Mouse (Mus musculus): ENCODE measurements at regions not wholly inside any gene's neighbourhood (a gene's known extent, or its start where the extent isn't known, plus 50 kb on each side); places are given as distances from the start of the nearest gene placed in this dataset.

GRCm38 (mm10) chr7:68907867-68908266 lies 158.8 kb upstream of the Arrdc4 start:
- TF ChIP-seq POLR2A (IDR thresholded peaks at IDR 0.05; ENCODE audit: low read depth, low read length) (no peak), CTCF (conservative IDR thresholded peaks at IDR 0.05; ENCODE audit: insufficient read depth, insufficient read length, low read depth, low read length) (no peak)
- DNase-seq = no peak
- 85% methylated on average over 7 of the region's 7 CpGs for whole genome bisulfite sequencing
- H3K4me1 ChIP-seq (ENCODE audit: control insufficient read depth, insufficient read depth, low read length) = no peaks in the 10 kb centered on the region
- H3K36me3 ChIP-seq (ENCODE audit: control insufficient read depth, insufficient read depth, low read length) = no peaks in the 10 kb centered on the region
- H3K4me3 ChIP-seq (ENCODE audit: insufficient read depth, low read depth, low read length) = no peak overlapping the region
- H3K27ac ChIP-seq (ENCODE audit: insufficient read depth, low read depth, low read length) = no peak overlapping the region
- H3K27me3 ChIP-seq (replicated peaks; ENCODE audit: control insufficient read depth, insufficient read depth, low read length) = no peaks in the 10 kb centered on the region

DNA sequence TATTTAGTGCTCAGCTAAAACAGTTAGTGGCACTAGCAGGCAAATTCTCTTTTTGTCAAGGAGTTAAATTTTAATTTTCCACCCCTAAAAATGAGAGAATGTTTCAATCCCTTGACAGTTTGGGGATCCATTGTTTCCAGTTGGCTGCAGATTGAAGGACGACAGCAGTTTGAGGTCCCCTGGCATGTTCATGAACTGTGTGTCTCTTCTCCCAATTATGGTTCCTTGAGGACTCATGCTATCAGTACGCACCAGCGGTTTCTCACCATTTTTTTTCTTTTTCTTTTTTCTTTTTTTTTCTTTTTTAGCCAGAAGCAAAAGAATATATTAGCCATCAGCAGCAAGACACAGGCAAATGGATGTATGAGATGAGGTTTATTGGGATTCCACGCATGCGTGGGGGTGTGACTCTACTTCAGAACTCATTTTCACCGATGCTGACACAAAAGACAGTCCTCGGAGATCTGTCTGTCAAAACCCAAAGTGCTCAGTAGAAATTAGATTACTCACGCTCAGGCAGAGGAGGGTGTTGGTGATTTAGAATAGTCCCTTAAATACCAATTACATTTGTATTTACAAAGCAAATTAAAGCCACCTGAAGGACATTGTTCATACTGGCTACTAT lies 157.8 kb upstream of the Arrdc4 start:
- H3K4me1 ChIP-seq (ENCODE audit: control insufficient read depth, insufficient read depth, low read length) = no peaks in the 10 kb centered on the region
- no peaks in the 10 kb centered on the region for H3K36me3 ChIP-seq (ENCODE audit: control insufficient read depth, insufficient read depth, low read length)
- TF ChIP-seq CTCF (conservative IDR thresholded peaks at IDR 0.05; ENCODE audit: insufficient read depth, insufficient read length, low read depth, low read length) (no peak), POLR2A (IDR thresholded peaks at IDR 0.05; ENCODE audit: low read depth, low read length) (no peak)
- H3K27ac ChIP-seq (ENCODE audit: insufficient read depth, low read depth, low read length) = no peak overlapping the region
- no peak overlapping the region for H3K4me3 ChIP-seq (ENCODE audit: insufficient read depth, low read depth, low read length)
- H3K27me3 ChIP-seq (replicated peaks; ENCODE audit: control insufficient read depth, insufficient read depth, low read length) = no peaks in the 10 kb centered on the region
- WGBS = 72% methylated on average over 8 of the region's 8 CpGs
- no peak for DNase-seq

DNA sequence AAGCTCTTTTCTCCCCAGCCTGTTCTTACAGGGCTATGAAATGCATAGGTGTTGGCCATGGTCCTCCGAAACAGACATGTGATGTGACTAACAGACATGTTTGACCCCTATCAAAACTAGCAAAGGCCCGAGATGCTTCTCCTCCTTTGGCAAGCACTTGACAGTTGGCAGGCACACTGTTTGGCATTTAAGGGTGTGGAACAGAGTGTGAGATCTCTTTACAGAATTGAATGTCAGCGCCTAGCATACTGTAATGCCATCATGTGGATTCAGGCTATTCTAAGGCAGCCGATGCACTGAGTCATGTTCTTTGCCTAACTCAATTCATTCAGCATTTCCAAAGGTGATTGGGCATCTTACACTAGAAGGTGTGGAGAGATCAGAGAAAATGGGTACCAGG lies 156.8 kb upstream of the Arrdc4 start:
- no peaks in the 10 kb centered on the region for H3K4me1 ChIP-seq (ENCODE audit: control insufficient read depth, insufficient read depth, low read length)
- no peaks in the 10 kb centered on the region for H3K36me3 ChIP-seq (ENCODE audit: control insufficient read depth, insufficient read depth, low read length)
- no peak for TF ChIP-seq POLR2A (IDR thresholded peaks at IDR 0.05; ENCODE audit: low read depth, low read length)
- no peak overlapping the region for H3K27ac ChIP-seq (ENCODE audit: insufficient read depth, low read depth, low read length)
- no peak for DNase-seq
- H3K4me3 ChIP-seq (ENCODE audit: insufficient read depth, low read depth, low read length) = no peak overlapping the region
- no peaks in the 10 kb centered on the region for H3K27me3 ChIP-seq (replicated peaks; ENCODE audit: control insufficient read depth, insufficient read depth, low read length)
- 94% methylated on average over 4 of the region's 4 CpGs for WGBS

DNA sequence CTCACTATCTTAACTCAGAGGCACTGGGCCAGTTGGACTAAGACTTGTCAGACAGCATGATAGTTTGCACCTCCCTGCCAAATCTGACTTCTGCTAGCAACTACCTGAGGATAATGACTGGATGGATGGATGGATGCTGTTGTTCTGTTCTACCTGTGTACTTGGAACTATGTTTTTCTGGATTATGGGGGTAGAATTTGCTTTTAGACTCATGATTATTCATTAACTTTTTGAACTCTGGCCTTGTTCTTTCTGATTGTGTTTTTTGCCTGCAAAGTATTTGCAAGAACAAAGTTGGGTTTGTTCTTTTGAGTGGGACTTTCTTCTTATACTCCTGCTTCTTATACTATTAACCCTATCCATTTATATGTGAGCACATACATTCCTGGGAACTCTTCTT lies 137.1 kb upstream of the Arrdc4 start:
- no peaks in the 10 kb centered on the region; the same call in 1 of the 2 replicates for H3K27me3 ChIP-seq (replicated peaks; ENCODE audit: control insufficient read depth, insufficient read depth, low read length)
- no peak overlapping the region for H3K27ac ChIP-seq (ENCODE audit: insufficient read depth, low read depth, low read length)
- DNase-seq = peak; percentile 59
- no peaks in the 10 kb centered on the region for H3K36me3 ChIP-seq (ENCODE audit: control insufficient read depth, insufficient read depth, low read length)
- no peak overlapping the region for H3K4me3 ChIP-seq (ENCODE audit: insufficient read depth, low read depth, low read length)
- peaks cover 3% of the 10 kb centered on the region; the same call in 1 of the 2 replicates for H3K4me1 ChIP-seq (ENCODE audit: control insufficient read depth, insufficient read depth, low read length)
- TF ChIP-seq POLR2A (IDR thresholded peaks at IDR 0.05; ENCODE audit: low read depth, low read length) = no peak
- no peak for TF ChIP-seq CTCF (conservative IDR thresholded peaks at IDR 0.05; ENCODE audit: insufficient read depth, insufficient read length, low read depth, low read length)

DNA sequence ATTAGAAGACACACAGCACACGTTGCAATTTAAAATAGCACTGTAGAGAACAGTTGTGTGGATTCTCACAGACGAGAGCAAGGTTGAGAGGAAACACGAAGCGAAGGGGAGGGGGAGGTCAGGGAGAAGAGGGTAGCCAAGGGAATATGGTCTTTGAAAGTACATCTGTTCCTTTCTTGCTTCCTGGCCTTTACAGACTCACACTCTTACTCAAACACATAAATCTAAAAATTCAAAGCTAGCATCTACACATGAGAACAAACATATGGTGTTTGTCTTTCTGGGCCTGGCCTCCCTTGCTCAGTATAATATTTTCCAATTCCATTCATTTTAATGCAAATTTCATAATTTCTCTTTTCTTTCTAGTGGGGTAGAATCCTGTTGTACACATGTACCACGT lies 124.0 kb upstream of the Arrdc4 start:
- no peaks in the 10 kb centered on the region for H3K36me3 ChIP-seq (ENCODE audit: control insufficient read depth, insufficient read depth, low read length)
- TF ChIP-seq POLR2A (IDR thresholded peaks at IDR 0.05; ENCODE audit: low read depth, low read length) = no peak
- no peak for TF ChIP-seq CTCF (conservative IDR thresholded peaks at IDR 0.05; ENCODE audit: insufficient read depth, insufficient read length, low read depth, low read length)
- no peak overlapping the region for H3K27ac ChIP-seq (ENCODE audit: insufficient read depth, low read depth, low read length)
- no peaks in the 10 kb centered on the region for H3K27me3 ChIP-seq (replicated peaks; ENCODE audit: control insufficient read depth, insufficient read depth, low read length)
- 57% methylated on average over 5 of the region's 5 CpGs for whole genome bisulfite sequencing
- H3K4me3 ChIP-seq (ENCODE audit: insufficient read depth, low read depth, low read length) = no peak overlapping the region
- no peak for DNase-seq
- H3K4me1 ChIP-seq (ENCODE audit: control insufficient read depth, insufficient read depth, low read length) = no peaks in the 10 kb centered on the region

GRCm38 (mm10) chr7:68864322-68865031 lies 115.4 kb upstream of the Arrdc4 start:
- WGBS = 79% methylated on average over 7 of the region's 7 CpGs
- no peak overlapping the region for H3K27ac ChIP-seq (ENCODE audit: insufficient read depth, low read depth, low read length)
- TF ChIP-seq POLR2A (IDR thresholded peaks at IDR 0.05; ENCODE audit: low read depth, low read length) (no peak), CTCF (conservative IDR thresholded peaks at IDR 0.05; ENCODE audit: insufficient read depth, insufficient read length, low read depth, low read length) (no peak)
- H3K4me1 ChIP-seq (ENCODE audit: control insufficient read depth, insufficient read depth, low read length) = no peaks in the 10 kb centered on the region
- H3K36me3 ChIP-seq (ENCODE audit: control insufficient read depth, insufficient read depth, low read length) = no peaks in the 10 kb centered on the region
- no peak for DNase-seq
- H3K27me3 ChIP-seq (replicated peaks; ENCODE audit: control insufficient read depth, insufficient read depth, low read length) = no peaks in the 10 kb centered on the region
- no peak overlapping the region for H3K4me3 ChIP-seq (ENCODE audit: insufficient read depth, low read depth, low read length)

DNA sequence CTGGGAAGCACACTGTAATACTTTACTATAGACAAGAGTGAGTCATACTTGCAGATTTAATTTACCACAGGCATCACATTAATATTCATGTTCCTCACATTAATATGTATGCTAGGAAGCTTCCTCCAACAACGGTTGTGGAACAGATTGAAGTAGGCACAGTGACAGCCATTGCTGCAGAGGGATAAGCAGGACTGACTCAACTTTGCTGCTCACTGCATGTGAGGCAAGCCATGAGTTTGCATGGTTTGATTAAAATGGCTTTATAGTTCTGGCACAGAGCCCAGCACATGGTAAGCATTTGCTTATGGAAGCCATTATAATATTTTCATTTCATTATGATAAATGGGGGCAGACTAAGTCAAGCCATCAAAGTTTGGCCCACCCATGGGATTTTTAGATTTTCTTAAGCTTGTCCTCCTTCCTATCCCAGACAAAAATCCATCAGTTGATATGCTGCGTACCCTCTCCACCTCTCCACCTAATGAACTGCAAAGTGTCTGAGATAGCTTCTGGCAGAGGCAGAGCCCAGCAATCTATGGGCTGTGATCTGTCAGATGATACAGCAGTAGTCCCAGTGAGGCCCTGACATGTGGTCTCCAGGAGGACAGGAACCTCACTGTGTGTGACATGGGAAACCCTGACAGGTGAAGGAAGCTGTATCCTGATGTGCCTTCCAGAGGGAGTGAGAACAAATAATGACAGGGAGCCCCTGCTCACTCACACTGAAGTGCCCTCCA lies 109.6 kb upstream of the Arrdc4 start:
- H3K36me3 ChIP-seq (ENCODE audit: control insufficient read depth, insufficient read depth, low read length) = no peaks in the 10 kb centered on the region
- TF ChIP-seq POLR2A (IDR thresholded peaks at IDR 0.05; ENCODE audit: low read depth, low read length) (no peak), CTCF (conservative IDR thresholded peaks at IDR 0.05; ENCODE audit: insufficient read depth, insufficient read length, low read depth, low read length) (no peak)
- no peak overlapping the region for H3K27ac ChIP-seq (ENCODE audit: insufficient read depth, low read depth, low read length)
- no peak for DNase-seq
- 60% methylated on average over 2 of the region's 2 CpGs for WGBS
- H3K27me3 ChIP-seq (replicated peaks; ENCODE audit: control insufficient read depth, insufficient read depth, low read length) = no peaks in the 10 kb centered on the region
- no peaks in the 10 kb centered on the region for H3K4me1 ChIP-seq (ENCODE audit: control insufficient read depth, insufficient read depth, low read length)
- H3K4me3 ChIP-seq (ENCODE audit: insufficient read depth, low read depth, low read length) = no peak overlapping the region

All from kidney, adult 2 months (tissue).